Mouse (Mus musculus): ENCODE measurements around the gene Lck. TPM values are rescaled to one million over a fixed set of nuclear protein-coding genes. Genes with fewer than 3 reads are reported as not detected.

Gene Lck
- total RNA-seq (2023), result 793 TPM

GRCm38 (mm10) chr4:129573430-129573829, at the start of gene Lck:
Lck (minus strand) TSS chr4:129573641.

DNA sequence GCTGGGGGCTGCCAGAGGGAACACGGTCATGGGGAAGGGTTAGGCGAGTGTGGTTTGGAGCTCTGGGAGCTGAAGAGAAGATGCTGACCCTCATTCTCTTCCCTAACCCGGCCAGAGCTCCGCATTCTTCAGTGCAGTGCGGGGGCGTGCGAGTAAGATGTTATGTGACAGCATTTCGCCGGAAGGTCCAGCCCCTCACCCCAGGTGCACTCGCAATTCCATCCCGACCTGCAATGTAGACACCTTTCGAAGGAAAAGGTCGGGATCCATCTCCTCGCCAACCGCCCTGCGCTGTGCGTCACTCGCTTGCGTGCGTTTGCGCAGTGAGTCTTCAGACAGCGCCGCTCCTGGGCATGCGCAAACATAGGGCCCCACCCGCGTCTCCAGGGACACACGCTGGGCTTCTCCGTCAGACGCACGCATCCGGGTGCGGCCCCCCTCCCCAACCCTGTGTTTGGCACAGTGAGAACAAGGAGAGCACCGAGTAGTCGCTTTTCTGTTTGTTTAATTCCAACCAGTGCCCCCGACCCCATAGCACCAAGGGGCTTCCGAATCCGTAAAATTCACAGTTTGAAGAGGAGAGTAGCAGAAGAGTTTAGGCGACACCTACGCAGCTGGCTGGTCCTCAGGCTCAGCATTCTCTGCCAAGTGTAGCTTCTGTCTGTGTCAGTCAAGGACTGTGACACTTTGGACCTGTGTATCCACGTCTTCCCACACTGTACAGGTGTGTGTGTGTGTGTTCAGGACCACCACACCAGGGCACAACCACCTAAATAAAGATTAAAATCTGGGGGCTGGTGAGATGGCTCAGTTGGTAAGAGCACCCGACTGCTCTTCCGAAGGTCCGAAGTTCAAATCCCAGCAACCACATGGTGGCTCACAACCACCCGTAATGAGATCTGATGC, 45.6 kb upstream of the Lck start, which contains the start of gene Iqcc:
Gene Iqcc, minus strand, starts transcription at position 314 of the 906 bp plus-strand sequence.

GRCm38 (mm10) chr4:129614093-129614492, 40.7 kb upstream of the Lck start, which contains the start of gene Dcdc2b:
Dcdc2b (minus strand) TSS chr4:129614257.

GRCm38 (mm10) chr4:129600233-129601158, 27.1 kb upstream of the Lck start, which contains the start of the genes Eif3i and Tmem234:
Eif3i (minus strand) TSS chr4:129600648.
Tmem234 (plus strand) TSS chr4:129600668.

GRCm38 (mm10) chr4:129578466-129578865, 5.0 kb upstream of the Lck start, which contains the start of gene Fam167b:
Fam167b (minus strand) TSS chr4:129578549.

GRCm38 (mm10) chr4:129542592-129543141, 30.8 kb downstream of the Lck start, which contains the start of gene Hdac1:
Hdac1 (minus strand) TSS chr4:129542713.

GRCm38 (mm10) chr4:129513086-129513767, 60.2 kb downstream of the Lck start, which contains the start of gene Marcksl1:
Marcksl1 (plus strand) TSS chr4:129513581.

Other genes with a start within 250 kb of the Lck start
- 132 TPM for gene Rbbp4, start 238.3 kb downstream of the Lck start, total RNA-seq (2023)
- gene Zbtb8os, start 237.9 kb downstream of the Lck start, total RNA-seq (2023), result 30.5 TPM
- gene Zbtb8a, start 195.5 kb downstream of the Lck start, total RNA-seq (2023), result 2.8 TPM
- gene Zbtb8b, start 132.8 kb downstream of the Lck start, total RNA-seq (2023), result not detected
- 140 TPM for gene Bsdc1, start 112.1 kb downstream of the Lck start, total RNA-seq (2023)
- not detected for gene Tssk3, start 82.6 kb downstream of the Lck start, total RNA-seq (2023)
- gene Fam229a, start 82.5 kb downstream of the Lck start, total RNA-seq (2023), result 1.9 TPM
- 17.4 TPM for gene Marcksl1, start 60.1 kb downstream of the Lck start, total RNA-seq (2023)
- gene Hdac1, start 30.9 kb downstream of the Lck start, total RNA-seq (2023), result 122 TPM
- gene Fam167b, start 4.9 kb upstream of the Lck start, total RNA-seq (2023), result not detected
- 175 TPM for gene Eif3i, start 27.0 kb upstream of the Lck start, total RNA-seq (2023)
- 133 TPM for gene Tmem234, start 27.0 kb upstream of the Lck start, total RNA-seq (2023)
- gene Dcdc2b, start 40.6 kb upstream of the Lck start, total RNA-seq (2023), result 4.4 TPM
- gene Iqcc, start 45.5 kb upstream of the Lck start, total RNA-seq (2023), result 22.7 TPM
- gene Ccdc28b, start 50.3 kb upstream of the Lck start, total RNA-seq (2023), result 8.2 TPM
- 55.2 TPM for gene Txlna, start 67.4 kb upstream of the Lck start, total RNA-seq (2023)
- 31.3 TPM for gene Kpna6, start 99.1 kb upstream of the Lck start, total RNA-seq (2023)
- gene Tmem39b, start 123.2 kb upstream of the Lck start, total RNA-seq (2023), result 13.5 TPM
- 132 TPM for gene Khdrbs1, start 168.7 kb upstream of the Lck start, total RNA-seq (2023)
- 328 TPM for gene Ptp4a2, start 237.6 kb upstream of the Lck start, total RNA-seq (2023)

Measured in CD4-positive naive resting alpha-beta T cell, adult 57 days (primary cell).